ENCODE assay signal across 10 mouse cellular contexts in genomic region chr8:105294776-105295175, GRCm38 (mm10). TPM values are rescaled to one million over a fixed set of nuclear protein-coding genes. Genes with fewer than 3 reads are reported as not detected.
DNase-seq lines count a peak whose midpoint lies in the region; ATAC-seq and TF ChIP-seq lines count a peak whose summit lies in the region.
"Had no signal": no experiment of that assay in that cellular context is flagged by ENCODE, and none has a peak within 500 bp of the region (broad histone marks: within the 10 kb centered on the region; RNA-seq: fewer than 3 reads in every experiment).

No protein-coding gene starts in this region.

- no peak for TF ChIP-seq EP300 in heart, adult 2 months (IDR thresholded peaks at IDR 0.05; ENCODE audit: insufficient read depth, low read depth, low read length)
- no peak for TF ChIP-seq EP300 in ES-Bruce4 (IDR thresholded peaks at IDR 0.05; ENCODE audit: insufficient read depth, low read depth, low read length)

- intact Hi-C loops in heart, adult 2 months (cut with DNase I), result loop anchor here (5.0 to 10.0 kb wide), 2 partner anchors 172 to 640 kb away; no protein-coding TSS in a partner anchor
- intact Hi-C loops in left cerebral cortex, postnatal 4 days (cut with DNase I), result no loop called here

- no peak for TF ChIP-seq CTCF in heart, adult 2 months (IDR thresholded peaks at IDR 0.05)
- no peak for TF ChIP-seq CTCF in ES-Bruce4 (IDR thresholded peaks at IDR 0.05; ENCODE audit: low read depth, low read length)

- H3K4me2 ChIP-seq in limb, embryonic 12.5 days, result no peak overlapping the region
- H3K4me2 ChIP-seq in liver, embryonic 13.5 days, result peak overlapping the region; percentile 95
- H3K4me2 ChIP-seq: hindbrain, embryonic 14.5 days had no signal

- peak overlapping the region; percentile 34 for H3K4me3 ChIP-seq in heart, adult 2 months
- H3K4me3 ChIP-seq in limb, embryonic 12.5 days (replicated peaks), result 0 out of 2 replicates have a peak overlapping the region, but pooled peaks have one; percentile 4
- no peak overlapping the region for H3K4me3 ChIP-seq in limb, embryonic 10.5 days
- H3K4me3 ChIP-seq in ES-Bruce4 (ENCODE audit: low read depth, low read length), result peak overlapping the region; percentile 37; the same call in 1 of the 2 replicates
- H3K4me3 ChIP-seq in liver, embryonic 13.5 days (replicated peaks), result peak overlapping the region; percentile 33; the same call in 1 of the 2 replicates

- H3K36me3 ChIP-seq in heart, adult 2 months (ENCODE audit: control insufficient read depth, insufficient read depth, low read length), result peaks cover 4% of the 10 kb centered on the region
- H3K36me3 ChIP-seq in limb, embryonic 12.5 days, result peaks cover 13% of the 10 kb centered on the region
- peaks cover 13% of the 10 kb centered on the region for H3K36me3 ChIP-seq in limb, embryonic 10.5 days
- H3K36me3 ChIP-seq in ES-Bruce4 (ENCODE audit: control insufficient read depth, insufficient read depth, low read length, poor library complexity, severe bottlenecking), result peaks cover 9% of the 10 kb centered on the region
- H3K36me3 ChIP-seq in liver, embryonic 13.5 days, result peaks cover 12% of the 10 kb centered on the region

- 59% methylated on average over 9 of the region's 9 CpGs for WGBS in heart, adult 2 months
- 74% methylated on average over 9 of the region's 9 CpGs for WGBS in limb, embryonic 12.5 days
- WGBS in limb, embryonic 10.5 days, result 66% methylated on average over 9 of the region's 9 CpGs
- 71% methylated on average over 9 of the region's 9 CpGs for WGBS in liver, embryonic 13.5 days (ENCODE audit: insufficient replicate concordance)

- peak overlapping the region; percentile 51 for H3K9ac ChIP-seq in heart, adult 2 months (ENCODE audit: low read depth, low read length)
- 0 out of 2 replicates have a peak overlapping the region, but pooled peaks have one; percentile 18 for H3K9ac ChIP-seq in limb, embryonic 12.5 days (replicated peaks)
- no peak overlapping the region for H3K9ac ChIP-seq in ES-Bruce4 (ENCODE audit: low read depth, poor library complexity, severe bottlenecking)
- H3K9ac ChIP-seq in liver, embryonic 13.5 days, result no peak overlapping the region

- H3K27me3 ChIP-seq in heart, adult 2 months (ENCODE audit: control insufficient read depth, insufficient read depth, low read length), result no peaks in the 10 kb centered on the region
- H3K27me3 ChIP-seq in limb, embryonic 12.5 days, result peaks cover 25% of the 10 kb centered on the region
- peaks cover 34% of the 10 kb centered on the region for H3K27me3 ChIP-seq in limb, embryonic 10.5 days (ENCODE audit: low read depth, poor library complexity, severe bottlenecking)
- no peaks in the 10 kb centered on the region for H3K27me3 ChIP-seq in ES-Bruce4 (ENCODE audit: control insufficient read depth, insufficient read depth, low read length, poor library complexity, severe bottlenecking)
- H3K27me3 ChIP-seq in liver, embryonic 13.5 days, result peaks cover 14% of the 10 kb centered on the region

- H3K79me2 ChIP-seq in heart, adult 2 months (replicated peaks; ENCODE audit: control insufficient read depth, insufficient read depth, low read length), result no peaks in the 10 kb centered on the region

- H3K4me1 ChIP-seq in heart, adult 2 months (ENCODE audit: control insufficient read depth, insufficient read depth, low read length), result peaks cover 10% of the 10 kb centered on the region
- peaks cover 28% of the 10 kb centered on the region for H3K4me1 ChIP-seq in limb, embryonic 12.5 days (replicated peaks)
- H3K4me1 ChIP-seq in limb, embryonic 10.5 days, result peaks cover 45% of the 10 kb centered on the region
- peaks cover 6% of the 10 kb centered on the region for H3K4me1 ChIP-seq in ES-Bruce4 (ENCODE audit: control insufficient read depth, insufficient read depth, low read length)
- H3K4me1 ChIP-seq in liver, embryonic 13.5 days (replicated peaks), result peaks cover 44% of the 10 kb centered on the region

- no peak for TF ChIP-seq POLR2A in heart, adult 2 months (IDR thresholded peaks at IDR 0.05; ENCODE audit: insufficient read depth, low read depth, low read length)
- no peak for TF ChIP-seq POLR2A in ES-Bruce4 (IDR thresholded peaks at IDR 0.05; ENCODE audit: insufficient read depth, low read length)

- ATAC-seq in limb, embryonic 12.5 days (ENCODE audit: insufficient number of reproducible peaks, insufficient read depth, low FRiP score, low TSS enrichment, low read depth), result no peak
- ATAC-seq in liver, embryonic 13.5 days (ENCODE audit: low read depth), result no peak

- peak overlapping the region; percentile 88 for H3K27ac ChIP-seq in heart, adult 2 months
- H3K27ac ChIP-seq in limb, embryonic 12.5 days, result no peak overlapping the region
- H3K27ac ChIP-seq in limb, embryonic 10.5 days, result no peak overlapping the region
- no peak overlapping the region for H3K27ac ChIP-seq in ES-Bruce4 (ENCODE audit: insufficient read depth, low read length)
- H3K27ac ChIP-seq in liver, embryonic 13.5 days, result no peak overlapping the region

- no peaks in the 10 kb centered on the region for H3K9me3 ChIP-seq in limb, embryonic 12.5 days
- no peaks in the 10 kb centered on the region for H3K9me3 ChIP-seq in limb, embryonic 10.5 days (replicated peaks)
- no peaks in the 10 kb centered on the region for H3K9me3 ChIP-seq in ES-Bruce4 (replicated peaks; ENCODE audit: control insufficient read depth, insufficient read depth, low read length, poor library complexity, severe bottlenecking)
- H3K9me3 ChIP-seq in liver, embryonic 13.5 days (replicated peaks), result no peaks in the 10 kb centered on the region

- no peak for DNase-seq in heart, adult 2 months
- DNase-seq in heart, adult 9 months (ENCODE audit: low spot score in 2 of 2), result no peak
- DNase-seq in limb, embryonic 10.5 days (ENCODE audit: low spot score), result no peak
- DNase-seq in liver, embryonic 13.5 days, result no peak
- no peak for DNase-seq in left cerebral cortex, postnatal 4 days
- DNase-seq in layer of hippocampus, adult 18-20 months (ENCODE audit: low spot score in 2 of 2), result no peak

RNA-seq across cellular contexts. Expression of gene Exoc3l, which starts 1.1 kb away (rescaled TPM):
- total RNA-seq in heart, adult 2 months (2021), result 1 to 10 TPM; 3.9 to 4.7 TPM
- 10.5 and 11.8 TPM in 2 replicates for polyA plus RNA-seq in heart, adult 2 months (2012; rRNA removed)
- polyA plus RNA-seq in limb, embryonic 12.5 days (2016; fragmentation: Nextera tagmentation; extraction: Ambion mirVana), result 10.0 and 10.2 TPM in 2 replicates
- 11.5 and 15.1 TPM in 2 replicates for polyA plus RNA-seq in limb, embryonic 10.5 days (2016; fragmentation: Nextera tagmentation; extraction: Ambion mirVana)
- 2.3 and 3.7 TPM in 2 replicates for polyA plus RNA-seq in ES-Bruce4 (2011; ENCODE audit: insufficient read depth, insufficient read length, low read depth, missing spikeins)
- 6.2 and 6.7 TPM in 2 replicates for polyA plus RNA-seq in liver, embryonic 13.5 days (2015; fragmentation: Nextera tagmentation; extraction: Ambion mirVana)
- total RNA-seq in left cerebral cortex, postnatal 4 days (2021), result 1 to 10 TPM; 6.0 to 7.2 TPM
- under 1 TPM; 0.48 to 0.94 TPM for total RNA-seq in layer of hippocampus, adult 18-20 months (2021)
- total RNA-seq: monocyte, adult 5-6 weeks had no signal

RNA-seq across cellular contexts. Expression of gene E2f4, which starts 2.7 kb away (rescaled TPM):
- 10 to 100 TPM; 21.1 to 21.5 TPM for total RNA-seq in heart, adult 2 months (2021)
- 61.8 and 62.8 TPM in 2 replicates for polyA plus RNA-seq in heart, adult 2 months (2012; rRNA removed)
- polyA plus RNA-seq in limb, embryonic 12.5 days (2016; fragmentation: Nextera tagmentation; extraction: Ambion mirVana), result 75.6 and 91.3 TPM in 2 replicates
- polyA plus RNA-seq in limb, embryonic 10.5 days (2016; fragmentation: Nextera tagmentation; extraction: Ambion mirVana), result 144 and 160 TPM in 2 replicates
- polyA plus RNA-seq in ES-Bruce4 (2011; ENCODE audit: insufficient read depth, insufficient read length, low read depth, missing spikeins), result 104 and 109 TPM in 2 replicates
- 187 and 232 TPM in 2 replicates for polyA plus RNA-seq in liver, embryonic 13.5 days (2015; fragmentation: Nextera tagmentation; extraction: Ambion mirVana)
- total RNA-seq in left cerebral cortex, postnatal 4 days (2021), result 10 to 100 TPM; 33.7 to 33.8 TPM
- 10 to 100 TPM; 34.2 to 36.7 TPM for total RNA-seq in layer of hippocampus, adult 18-20 months (2021)

RNA-seq across cellular contexts. Expression of gene 4931428F04Rik, which starts 5.1 kb away (rescaled TPM):
- 1 to 10 TPM; 1.1 to 1.2 TPM for total RNA-seq in heart, adult 2 months (2021)
- polyA plus RNA-seq in heart, adult 2 months (2012; rRNA removed), result 2.1 and 3.5 TPM in 2 replicates
- 15.6 and 19.6 TPM in 2 replicates for polyA plus RNA-seq in limb, embryonic 12.5 days (2016; fragmentation: Nextera tagmentation; extraction: Ambion mirVana)
- 13.9 and 19.2 TPM in 2 replicates for polyA plus RNA-seq in limb, embryonic 10.5 days (2016; fragmentation: Nextera tagmentation; extraction: Ambion mirVana)
- 8.2 and 9.4 TPM in 2 replicates for polyA plus RNA-seq in ES-Bruce4 (2011; ENCODE audit: insufficient read depth, insufficient read length, low read depth, missing spikeins)
- polyA plus RNA-seq in liver, embryonic 13.5 days (2015; fragmentation: Nextera tagmentation; extraction: Ambion mirVana), result 0.60 and 1.1 TPM in 2 replicates
- 100 to 1,000 TPM; 183 TPM for total RNA-seq in left cerebral cortex, postnatal 4 days (2021)
- 10 to 100 TPM; 19.2 to 23.5 TPM for total RNA-seq in layer of hippocampus, adult 18-20 months (2021)
- total RNA-seq: monocyte, adult 5-6 weeks had no signal

RNA-seq across cellular contexts. Expression of gene Elmo3, which starts 10.6 kb away (rescaled TPM):
- under 1 TPM; 0.70 to 0.73 TPM for total RNA-seq in heart, adult 2 months (2021)
- polyA plus RNA-seq in heart, adult 2 months (2012; rRNA removed), result 2.8 and 3.5 TPM in 2 replicates
- polyA plus RNA-seq in limb, embryonic 12.5 days (2016; fragmentation: Nextera tagmentation; extraction: Ambion mirVana), result 4.3 and 4.4 TPM in 2 replicates
- polyA plus RNA-seq in limb, embryonic 10.5 days (2016; fragmentation: Nextera tagmentation; extraction: Ambion mirVana), result 1.9 and 2.7 TPM in 2 replicates
- polyA plus RNA-seq in ES-Bruce4 (2011; ENCODE audit: insufficient read depth, insufficient read length, low read depth, missing spikeins), result 13.7 and 15.6 TPM in 2 replicates
- polyA plus RNA-seq in liver, embryonic 13.5 days (2015; fragmentation: Nextera tagmentation; extraction: Ambion mirVana), result 2.1 and 2.8 TPM in 2 replicates
- 1 to 10 TPM in 1 of 2 experiments, under 1 TPM in 1; 0.85 to 1.1 TPM for total RNA-seq in left cerebral cortex, postnatal 4 days (2021)
- under 1 TPM; 0.79 to 0.97 TPM for total RNA-seq in layer of hippocampus, adult 18-20 months (2021)

RNA-seq across cellular contexts. Expression of gene Nol3, which starts 18.8 kb away (rescaled TPM):
- total RNA-seq in heart, adult 2 months (2021), result 10 to 100 TPM; 19.7 to 23.0 TPM
- polyA plus RNA-seq in heart, adult 2 months (2012; rRNA removed), result 17.3 and 19.1 TPM in 2 replicates
- 1.6 TPM in 2 replicates for polyA plus RNA-seq in limb, embryonic 12.5 days (2016; fragmentation: Nextera tagmentation; extraction: Ambion mirVana)
- polyA plus RNA-seq in limb, embryonic 10.5 days (2016; fragmentation: Nextera tagmentation; extraction: Ambion mirVana), result 0.40 and 0.45 TPM in 2 replicates
- 0.94 and 1.4 TPM in 2 replicates for polyA plus RNA-seq in ES-Bruce4 (2011; ENCODE audit: insufficient read depth, insufficient read length, low read depth, missing spikeins)
- 0.10 and 0.14 TPM in 2 replicates for polyA plus RNA-seq in liver, embryonic 13.5 days (2015; fragmentation: Nextera tagmentation; extraction: Ambion mirVana)
- 1 to 10 TPM; 1.1 to 1.5 TPM for total RNA-seq in left cerebral cortex, postnatal 4 days (2021)
- total RNA-seq in layer of hippocampus, adult 18-20 months (2021), result 10 to 100 TPM; 10.4 to 10.9 TPM
- total RNA-seq: monocyte, adult 5-6 weeks had no signal

Comparison
In these comparisons a context has a peak if more than half of its experiments do, and no peak if none do; other contexts are left out.
1. H3K9ac ChIP-seq: peak in heart, adult 2 months (single experiment) and limb, embryonic 12.5 days (single experiment); none in ES-Bruce4 (single experiment) and liver, embryonic 13.5 days (single experiment).